Mouse (Mus musculus) central nervous system, embryonic 14 days (tissue): Measurements from ENCODE around the gene Gstt2. TPM values are rescaled to one million over a fixed set of nuclear protein-coding genes. Genes with fewer than 3 reads are reported as not detected.

Experiments used
- polyA plus RNA-seq: library from polyadenylated mRNA; depleted of rRNA; stranded (reverse); fragments of >200 nt; gene quantifications from 2 replicates; pipeline ENCODE4 v1.2.3, GENCODE M21; 2012; rRNA removed

The Gstt2 gene
- polyA plus RNA-seq: 10.4 and 14.7 TPM in 2 replicates

DNA sequence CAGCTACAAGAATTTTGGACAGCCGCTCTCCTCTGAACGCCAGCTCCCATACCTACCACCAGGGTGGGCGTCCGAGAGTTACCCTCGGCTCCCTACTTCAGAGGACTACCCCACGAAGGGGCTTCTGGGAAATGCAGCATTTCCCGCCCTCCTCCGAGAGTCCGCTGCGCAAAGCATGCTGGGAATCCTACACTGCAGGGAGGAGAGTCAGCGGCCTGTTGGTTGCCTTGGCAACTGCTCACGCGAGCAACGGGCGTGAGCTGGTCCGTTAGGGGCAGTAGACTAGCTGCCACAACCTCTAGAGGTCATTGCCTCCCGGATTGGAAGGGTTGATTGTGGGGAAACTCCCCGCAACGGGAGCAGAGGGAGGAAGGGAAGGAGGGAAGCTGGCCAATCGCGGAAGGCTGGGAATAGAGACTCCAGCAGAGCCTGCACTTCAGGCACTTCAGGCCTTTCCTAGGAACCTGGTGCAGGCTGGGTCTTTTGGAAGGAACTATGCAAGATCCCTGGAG, at the start of gene Gstt2:
Gene Gstt2 (minus strand): TSS at position 177 of the 512 bp plus-strand sequence.

GRCm38 (mm10) chr10:75859786-75860470, 22.7 kb upstream of the Gstt2 start, which contains the start of gene Mif:
TSS of gene Mif (minus strand) at chr10:75860240.

DNA sequence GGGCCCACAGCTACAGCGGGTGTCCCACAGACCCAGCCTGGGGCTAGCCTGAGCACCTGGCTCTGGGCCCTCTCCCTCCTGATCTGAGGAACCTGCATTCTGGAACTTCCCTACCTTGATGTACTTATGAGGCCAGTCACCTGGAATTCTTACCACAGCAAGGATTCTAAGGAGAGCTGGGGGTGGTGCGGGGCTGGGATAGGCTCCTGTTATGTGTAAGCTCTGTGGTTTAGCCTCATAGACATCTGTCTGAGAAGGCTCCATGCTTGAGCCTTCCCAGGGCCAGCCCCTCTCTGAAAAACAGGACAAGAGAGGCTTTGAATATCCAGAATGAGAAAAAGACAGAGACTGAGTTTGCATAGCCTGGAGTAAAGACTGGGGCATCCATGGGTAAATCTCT, 14.8 kb downstream of the Gstt2 start, which contains the start of gene Gstt4:
Gene Gstt4 (minus strand): TSS at position 101 of the 400 bp plus-strand sequence.

GRCm38 (mm10) chr10:75798176-75798696, 39.0 kb downstream of the Gstt2 start, which contains the start of gene Gstt1:
TSS of gene Gstt1 (minus strand) at chr10:75798584.

Other genes with a start within 250 kb of the Gstt2 start
- 5.9 and 8.0 TPM in 2 replicates for gene Ggt5, start 248.1 kb downstream of the Gstt2 start, polyA plus RNA-seq
- gene Susd2, start 193.4 kb downstream of the Gstt2 start, polyA plus RNA-seq: 3.7 and 5.1 TPM in 2 replicates
- 43.6 and 46.2 TPM in 2 replicates for gene Cabin1, start 73.1 kb downstream of the Gstt2 start, polyA plus RNA-seq
- 58.7 and 64.5 TPM in 2 replicates for gene Ddt, start 64.0 kb downstream of the Gstt2 start, polyA plus RNA-seq
- gene Gm20441, start 56.5 kb downstream of the Gstt2 start, polyA plus RNA-seq: 0.19 TPM in 1 of 2 replicates, not detected in the other
- gene Gstt3, start 56.0 kb downstream of the Gstt2 start, polyA plus RNA-seq: 1.1 and 4.6 TPM in 2 replicates
- gene Gstt1, start 38.8 kb downstream of the Gstt2 start, polyA plus RNA-seq: 10.6 and 12.6 TPM in 2 replicates
- 0.08 TPM in 1 of 2 replicates, not detected in the other for gene Gstt4, start 14.9 kb downstream of the Gstt2 start, polyA plus RNA-seq
- gene Mif, start 22.8 kb upstream of the Gstt2 start, polyA plus RNA-seq: 1,561 and 1,730 TPM in 2 replicates
- 2.6 and 4.1 TPM in 2 replicates for gene Derl3, start 56.0 kb upstream of the Gstt2 start, polyA plus RNA-seq
- gene Smarcb1, start 84.2 kb upstream of the Gstt2 start, polyA plus RNA-seq: 147 TPM in 2 replicates
- 25.8 and 31.6 TPM in 2 replicates for gene Chchd10, start 95.7 kb upstream of the Gstt2 start, polyA plus RNA-seq
- gene Mmp11, start 99.1 kb upstream of the Gstt2 start, polyA plus RNA-seq: 33.8 and 48.8 TPM in 2 replicates
- gene Gm867, start 103.2 kb upstream of the Gstt2 start, polyA plus RNA-seq: 0.63 and 0.96 TPM in 2 replicates
- gene Vpreb3, start 105.6 kb upstream of the Gstt2 start, polyA plus RNA-seq: 0.21 and 0.23 TPM in 2 replicates
- 0.08 and 0.11 TPM in 2 replicates for gene Gm5134, start 117.1 kb upstream of the Gstt2 start, polyA plus RNA-seq
- 11.0 and 13.2 TPM in 2 replicates for gene Zfp280b, start 195.2 kb upstream of the Gstt2 start, polyA plus RNA-seq